Mouse (Mus musculus) liver, embryonic 16.5 days (tissue): Measurements from ENCODE around the gene Eif5a2. TPM values are rescaled to one million over a fixed set of nuclear protein-coding genes. Genes with fewer than 3 reads are reported as not detected.
A peak's percentile ranks its signal among the peaks of the same experiment; 100 is the strongest.
"Not testable (repeated sequence)": the region's sequence is repeated elsewhere in the genome, so short reads cannot be mapped to it uniquely, and the experiment has no call there.

Source experiments
- ATAC-seq: fragments of 200-750 bp; cut with Nextera tagmentation; 2 replicates; pipeline ENCODE4 v1.8.0; 2017; ENCODE audit warnings: low read depth, mild to moderate bottlenecking, moderate number of reproducible peaks, moderate library complexity
- H3K27ac ChIP-seq: fragments of 300-500 bp; sonication (generic); 2 replicates; pipeline ENCODE4 v1.5.1; 2014; ENCODE audit warnings: mild to moderate bottlenecking, low read length
- H3K27me3 ChIP-seq: fragments of 300-500 bp; sonication (generic); 2 replicates; pipeline ENCODE4 v1.6.1; 2014; ENCODE audit warnings: low read depth, low read length, mixed read lengths; ENCODE audit not compliant: control insufficient read depth, insufficient read depth
- H3K36me3 ChIP-seq: fragments of 300-500 bp; sonication (generic); 2 replicates; pipeline ENCODE4 v1.6.1; 2014; ENCODE audit warnings: mild to moderate bottlenecking; ENCODE audit not compliant: control insufficient read depth, insufficient read depth
- H3K4me1 ChIP-seq: fragments of 300-500 bp; sonication (generic); 2 replicates; pipeline ENCODE4 v1.6.1; 2014; ENCODE audit warnings: low read depth, low read length, mixed read lengths; ENCODE audit not compliant: control insufficient read depth
- H3K4me2 ChIP-seq: fragments of 300-500 bp; sonication (generic); 2 replicates; pipeline ENCODE4 v1.6.1; 2014; ENCODE audit warnings: low read depth, low read length, mixed read lengths
- H3K4me3 ChIP-seq: fragments of 300-500 bp; sonication (generic); 2 replicates; pipeline ENCODE4 v1.5.1; 2014; ENCODE audit warnings: low read depth, mild to moderate bottlenecking, low read length
- H3K9ac ChIP-seq: fragments of 300-500 bp; sonication (generic); 2 replicates; pipeline ENCODE4 v1.6.1; 2014; ENCODE audit warnings: low read depth, low read length
- H3K9me3 ChIP-seq: fragments of 300-500 bp; sonication (generic); replicated peaks from 2 replicates; pipeline ENCODE4 v1.6.1; 2016; ENCODE audit warnings: low read length; ENCODE audit not compliant: control insufficient read depth
- WGBS: fragments of 180-500 bp; shearing (Covaris S2); extraction: QIAGEN DNeasy Blood & Tissue Kit; methylation state at CpG from one replicate; pipeline ENCODE4 v1.1.7; 2014; ENCODE audit not compliant: insufficient replicate concordance; 5-methylcytosine and 5-hydroxymethylcytosine counted together
- polyA plus RNA-seq: library from polyadenylated mRNA; unstranded; fragments of >200 nt; fragmentation: Nextera tagmentation; extraction: Ambion mirVana; gene quantifications from 2 replicates; pipeline ENCODE4 v1.2.1, GENCODE M21; 2015

Eif5a2 gene
- polyA plus RNA-seq, 1 experiment from 2014 or later = 4.8 TPM

GRCm38 (mm10) chr3:28761225-28761789 is 19.8 kb upstream of the Eif5a2 start:
- WGBS = 79% methylated on average over 8 of the region's 8 CpGs
- Histone ChIP-seq H3K4me3 (no peak overlapping the region), H3K9ac (no peak overlapping the region), H3K27me3 (no peaks in the 10 kb centered on the region), H3K27ac (no peak overlapping the region), H3K4me1 (no peaks in the 10 kb centered on the region), H3K9me3 (no peaks in the 10 kb centered on the region), H3K36me3 (no peaks in the 10 kb centered on the region), H3K4me2 (no peak overlapping the region)
- ATAC-seq = no peak

- Histone ChIP-seq H3K27me3 (no peaks in the 10 kb centered on the region), H3K36me3 (no peaks in the 10 kb centered on the region), H3K4me1 (no peaks in the 10 kb centered on the region), H3K4me2 (no peak overlapping the region), H3K9ac (no peak overlapping the region), H3K4me3 (no peak overlapping the region), H3K9me3 (no peaks in the 10 kb centered on the region), H3K27ac (no peak overlapping the region)
- 74% methylated on average over 4 of the region's 4 CpGs for WGBS
- no peak for ATAC-seq
These were observed 14.1 kb upstream of the Eif5a2 start for GRCm38 (mm10) chr3:28766935-28767334.

- Histone ChIP-seq H3K9ac (no peak overlapping the region), H3K27ac (no peak overlapping the region), H3K27me3 (no peaks in the 10 kb centered on the region), H3K4me3 (no peak overlapping the region), H3K9me3 (no peaks in the 10 kb centered on the region), H3K4me1 (no peaks in the 10 kb centered on the region), H3K36me3 (no peaks in the 10 kb centered on the region), H3K4me2 (no peak overlapping the region)
- no peak for ATAC-seq
- WGBS = 67% methylated on average over 3 of the region's 3 CpGs
These were observed 12.9 kb upstream of the Eif5a2 start for GRCm38 (mm10) chr3:28768222-28768621.

GRCm38 (mm10) chr3:28772919-28773318 is 8.2 kb upstream of the Eif5a2 start:
- not testable (repeated sequence) for H3K36me3 ChIP-seq, H3K9ac ChIP-seq, H3K4me3 ChIP-seq, H3K27ac ChIP-seq, H3K9me3 ChIP-seq, ATAC-seq, H3K27me3 ChIP-seq, H3K4me2 ChIP-seq
- peaks cover 28% of the 10 kb centered on the region for H3K4me1 ChIP-seq
- 51% methylated on average over 4 of the region's 4 CpGs for WGBS

GRCm38 (mm10) chr3:28775361-28775760 is 5.7 kb upstream of the Eif5a2 start:
- Histone ChIP-seq H3K9me3 (no peaks in the 10 kb centered on the region), H3K4me2 (peak overlapping the region; percentile 86), H3K36me3 (no peaks in the 10 kb centered on the region), H3K4me3 (peak overlapping the region; percentile 42), H3K27me3 (no peaks in the 10 kb centered on the region), H3K27ac (peak overlapping the region; percentile 100), H3K4me1 (peaks cover 28% of the 10 kb centered on the region), H3K9ac (peak overlapping the region; percentile 64)
- ATAC-seq = peak; percentile 75
- WGBS = 27% methylated on average over 7 of the region's 7 CpGs

- peak overlapping the region; percentile 100 for H3K27ac ChIP-seq
These were observed 5.1 kb upstream of the Eif5a2 start for GRCm38 (mm10) chr3:28775958-28776357.

GRCm38 (mm10) chr3:28776491-28776890 is 4.6 kb upstream of the Eif5a2 start:
- H3K27ac ChIP-seq = peak overlapping the region; percentile 100

More at GRCm38 (mm10) chr3:28775958-28776357, 5.1 kb upstream of the Eif5a2 start:
- peak overlapping the region; percentile 86 for H3K4me2 ChIP-seq
- peak; percentile 92 for ATAC-seq
- peak overlapping the region; percentile 64 for H3K9ac ChIP-seq
- no peaks in the 10 kb centered on the region for H3K27me3 ChIP-seq
- peak overlapping the region; percentile 42 for H3K4me3 ChIP-seq
- H3K36me3 ChIP-seq = no peaks in the 10 kb centered on the region
- H3K4me1 ChIP-seq = peaks cover 33% of the 10 kb centered on the region
- no peaks in the 10 kb centered on the region for H3K9me3 ChIP-seq
- WGBS = 26% methylated on average over 1 of the region's 1 CpGs

GRCm38 (mm10) chr3:28780511-28780910 is 565 bp upstream of the Eif5a2 start:
- ATAC-seq = no peak
- peaks cover 29% of the 10 kb centered on the region for H3K4me1 ChIP-seq
- H3K27me3 ChIP-seq = no peaks in the 10 kb centered on the region
- no peak overlapping the region for H3K27ac ChIP-seq
- peak overlapping the region; percentile 95 for H3K4me2 ChIP-seq
- H3K36me3 ChIP-seq = no peaks in the 10 kb centered on the region
- peak overlapping the region; percentile 84; the same call in 1 of the 2 replicates for H3K4me3 ChIP-seq
- no peak overlapping the region for H3K9ac ChIP-seq
- WGBS = 69% methylated on average over 9 of the region's 9 CpGs
- H3K9me3 ChIP-seq = no peaks in the 10 kb centered on the region

More at GRCm38 (mm10) chr3:28776491-28776890, 4.6 kb upstream of the Eif5a2 start:
- Histone ChIP-seq H3K4me3 (peak overlapping the region; percentile 10; the same call in 1 of the 2 replicates), H3K4me2 (peak overlapping the region; percentile 86), H3K9me3 (no peaks in the 10 kb centered on the region), H3K9ac (peak overlapping the region; percentile 50), H3K4me1 (peaks cover 36% of the 10 kb centered on the region), H3K36me3 (no peaks in the 10 kb centered on the region), H3K27me3 (no peaks in the 10 kb centered on the region)
- WGBS = 14% methylated on average over 1 of the region's 1 CpGs
- ATAC-seq = peak; percentile 69

GRCm38 (mm10) chr3:28781422-28781821 is 346 bp downstream of the Eif5a2 start:
- H3K27ac ChIP-seq = peak overlapping the region; percentile 40; the same call in 1 of the 2 replicates
- H3K36me3 ChIP-seq = no peaks in the 10 kb centered on the region
- ATAC-seq = peak; percentile 37
- peak overlapping the region; percentile 86 for H3K9ac ChIP-seq
- H3K4me1 ChIP-seq = peaks cover 26% of the 10 kb centered on the region
- H3K4me2 ChIP-seq = peak overlapping the region; percentile 95
- H3K9me3 ChIP-seq = no peaks in the 10 kb centered on the region
- WGBS = under 1% methylated on average over 36 of the region's 41 CpGs
- no peaks in the 10 kb centered on the region for H3K27me3 ChIP-seq
- peak overlapping the region; percentile 84 for H3K4me3 ChIP-seq
